Mouse (Mus musculus) layer of hippocampus, adult 18-20 months (tissue): ENCODE results near the gene Tent4b. TPM values are rescaled to one million over a fixed set of nuclear protein-coding genes. Genes with fewer than 3 reads are reported as not detected.

Experiments used
- DNase-seq, 2 experiments: peaks; one replicate each; pipeline ENCODE4 v3.0.0; 2022; ENCODE audit warnings: low spot score in 2 of 2
- total RNA-seq, 2 experiments: library from RNA; stranded (reverse); gene quantifications; 2 replicates each; pipeline ENCODE4 v1.2.3; 2021

Gene Tent4b
- total RNA-seq, 2 experiments from 2014 or later = 39.1 to 39.6 TPM

DNA sequence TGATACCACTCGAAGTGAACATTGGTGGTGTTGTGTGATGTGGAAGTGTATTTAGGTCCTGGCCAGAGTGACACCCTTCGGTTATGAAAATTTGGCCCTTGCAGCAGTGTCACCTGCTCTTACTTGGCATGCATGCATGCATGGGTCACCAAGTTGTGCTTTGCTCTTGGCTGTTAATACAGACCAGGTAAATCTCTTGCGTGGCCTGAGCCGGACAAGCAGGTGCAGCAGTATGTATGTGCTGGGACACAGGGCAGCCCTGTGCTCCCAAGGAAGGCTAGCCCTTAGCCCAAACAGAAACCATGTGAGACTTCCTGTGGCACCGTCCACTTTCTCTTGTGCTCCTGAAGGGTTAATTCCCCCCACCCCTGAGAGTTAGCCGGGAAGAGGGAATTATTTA lies 28.8 kb downstream of the Tent4b start:
- DNase-seq = no peak

DNA sequence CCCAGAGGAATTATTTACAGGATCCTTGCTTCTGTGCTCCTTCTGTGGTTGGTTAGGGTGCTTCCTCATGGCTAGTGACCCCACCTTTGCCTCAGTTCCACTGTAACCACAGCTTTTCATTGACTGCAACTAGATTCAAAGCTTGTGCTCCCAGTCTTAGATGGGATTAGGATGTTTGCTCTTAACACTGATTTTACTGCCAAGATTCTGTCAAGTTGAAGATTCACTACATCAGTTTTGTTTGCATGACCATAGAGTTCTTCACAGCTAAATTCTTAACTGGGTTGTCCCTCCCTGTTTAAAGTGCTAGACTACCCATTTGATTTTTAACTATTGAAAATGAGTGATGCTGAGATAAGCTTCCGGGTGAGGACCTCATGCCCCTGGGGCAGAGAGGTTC lies 29.3 kb downstream of the Tent4b start:
- DNase-seq = no peak

DNA sequence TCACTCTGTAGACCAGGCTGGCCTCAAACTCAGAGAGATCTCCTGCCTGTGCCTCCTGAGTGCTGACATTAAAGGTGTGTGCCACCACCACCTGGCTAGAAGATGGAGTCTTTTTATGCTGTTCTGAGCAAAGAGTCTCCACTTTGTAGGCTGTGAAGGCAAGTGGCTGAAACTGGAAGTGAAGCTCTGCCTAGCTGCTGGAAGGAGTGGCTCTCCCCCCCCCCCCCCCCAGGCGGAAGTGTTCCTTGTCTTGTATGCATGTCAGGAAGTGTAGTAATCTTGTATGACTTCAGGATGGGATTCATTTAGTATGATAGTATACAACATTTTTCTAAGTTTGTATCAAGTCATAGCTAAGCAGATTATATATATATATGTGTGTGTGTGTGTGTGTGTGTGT lies 29.8 kb downstream of the Tent4b start:
- no peak for DNase-seq

DNA sequence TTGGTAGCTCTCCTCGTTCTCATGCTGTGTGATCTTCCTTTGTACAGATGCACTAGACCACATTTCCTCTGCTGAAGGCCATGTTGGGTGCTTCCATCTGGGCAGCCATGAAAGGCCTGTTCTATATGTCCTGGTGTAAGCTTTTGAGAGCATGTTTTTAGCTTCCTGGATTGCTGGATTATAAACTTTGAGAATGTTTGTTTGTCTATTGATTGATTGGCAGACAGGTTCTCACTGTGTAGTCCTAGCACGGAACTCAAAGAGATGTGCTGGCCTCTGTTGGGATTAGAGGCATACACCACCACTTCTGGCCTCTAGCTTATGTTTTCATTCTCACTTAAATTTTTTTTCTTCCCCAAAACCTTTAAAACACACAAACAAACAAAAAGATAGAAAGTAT lies 37.7 kb downstream of the Tent4b start:
- DNase-seq = no peak

DNA sequence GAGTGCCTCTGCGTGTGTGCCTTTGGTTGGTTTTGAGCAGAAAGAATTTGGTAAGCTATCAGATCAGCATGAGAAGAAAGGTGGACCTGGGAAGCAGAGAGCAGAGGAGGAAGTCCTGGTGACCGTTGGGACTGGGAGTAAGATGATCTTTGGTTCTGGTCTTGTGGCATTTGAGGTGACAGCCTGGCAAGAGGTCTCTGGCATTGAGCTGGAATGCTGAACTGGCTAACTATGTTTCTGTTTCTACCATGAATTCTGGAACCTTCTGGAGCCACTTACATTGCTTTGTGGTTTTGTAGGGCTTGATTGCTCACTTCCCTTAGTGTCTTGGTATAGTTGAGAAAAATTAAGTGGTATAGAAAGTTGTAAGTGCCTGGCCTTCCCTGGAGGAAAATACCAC lies 38.6 kb downstream of the Tent4b start:
- no peak for DNase-seq

DNA sequence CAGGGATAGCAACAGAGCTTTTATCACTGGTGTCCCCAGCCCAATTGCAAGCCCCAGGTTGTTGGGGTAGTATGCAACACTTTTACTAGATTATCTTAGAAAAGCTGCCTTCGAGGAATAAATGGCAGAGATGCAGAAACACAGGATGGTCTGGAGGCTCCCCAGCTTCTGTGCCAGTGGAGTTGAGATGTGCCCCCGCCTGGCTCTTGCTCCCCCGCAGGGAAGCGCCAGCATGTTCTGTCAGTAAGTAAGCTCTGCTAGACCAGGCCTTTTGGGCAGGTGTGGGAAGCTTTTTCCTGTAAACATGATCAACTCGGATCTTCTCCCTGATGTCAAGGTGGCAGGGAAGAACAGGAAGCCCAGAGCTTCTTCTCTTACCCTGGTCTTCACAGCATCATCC lies 40.3 kb downstream of the Tent4b start:
- DNase-seq = peak in 1 of 2 experiments; percentile 23

DNA sequence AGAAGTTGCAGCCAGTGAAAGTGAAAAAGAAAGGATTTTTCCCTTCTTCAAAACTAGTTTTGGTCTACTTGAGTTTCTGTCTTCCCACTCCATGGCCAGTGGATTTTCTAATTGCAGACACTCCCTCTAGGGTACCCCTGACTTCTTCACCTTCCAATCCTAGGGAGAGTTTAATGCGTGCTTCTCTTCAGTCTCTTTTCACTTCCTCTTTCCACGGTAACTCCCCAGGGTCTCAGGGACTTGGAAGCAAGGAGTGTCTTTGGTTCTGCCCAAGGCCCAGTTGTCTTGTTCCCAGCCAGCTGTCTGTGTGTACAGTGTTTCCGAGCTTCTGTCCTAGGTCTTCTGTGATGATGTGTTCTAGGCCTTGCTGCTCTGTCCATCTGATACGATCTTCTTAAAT lies 42.9 kb downstream of the Tent4b start:
- DNase-seq = no peak

DNA sequence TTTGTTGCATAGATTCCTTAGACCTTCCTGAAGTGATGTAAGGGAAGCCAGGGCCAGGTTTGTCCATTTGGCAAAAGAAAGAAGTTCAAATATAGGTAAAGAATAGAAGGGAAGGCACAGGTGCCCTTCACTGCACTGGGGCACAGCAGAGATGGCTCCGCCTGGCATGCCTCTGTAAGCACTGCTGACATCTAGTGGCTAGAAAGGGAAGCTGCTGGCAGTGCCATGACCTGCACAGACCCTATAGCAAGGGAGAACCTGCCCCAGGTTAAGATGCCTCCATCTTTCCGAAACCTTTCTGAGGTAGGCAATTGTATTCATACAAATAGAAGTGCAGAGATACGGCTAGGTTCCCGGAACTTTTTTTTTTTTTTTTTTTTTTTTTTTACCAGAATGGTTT lies 45.3 kb downstream of the Tent4b start:
- peak in 1 of 2 experiments; percentile 75 for DNase-seq

DNA sequence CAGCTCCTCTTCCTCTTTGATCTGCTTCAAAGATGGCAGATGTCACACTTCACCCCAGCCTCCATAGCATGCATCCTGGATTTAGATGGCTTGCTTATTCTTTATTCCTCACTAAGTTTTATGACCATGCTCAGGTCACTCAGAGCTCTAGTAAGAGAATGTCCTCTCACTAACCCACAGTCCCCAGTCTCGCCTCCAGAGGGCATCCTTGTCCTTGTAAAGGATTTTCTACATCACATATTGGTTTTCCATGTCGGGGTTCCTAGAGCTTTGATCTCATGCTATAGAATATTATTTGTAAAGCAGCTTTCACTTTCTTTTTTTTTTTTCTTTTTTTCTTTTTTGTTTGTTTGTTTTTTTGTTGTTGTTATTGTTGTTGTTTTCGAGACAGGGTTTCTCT lies 53.8 kb downstream of the Tent4b start:
- no peak for DNase-seq

DNA sequence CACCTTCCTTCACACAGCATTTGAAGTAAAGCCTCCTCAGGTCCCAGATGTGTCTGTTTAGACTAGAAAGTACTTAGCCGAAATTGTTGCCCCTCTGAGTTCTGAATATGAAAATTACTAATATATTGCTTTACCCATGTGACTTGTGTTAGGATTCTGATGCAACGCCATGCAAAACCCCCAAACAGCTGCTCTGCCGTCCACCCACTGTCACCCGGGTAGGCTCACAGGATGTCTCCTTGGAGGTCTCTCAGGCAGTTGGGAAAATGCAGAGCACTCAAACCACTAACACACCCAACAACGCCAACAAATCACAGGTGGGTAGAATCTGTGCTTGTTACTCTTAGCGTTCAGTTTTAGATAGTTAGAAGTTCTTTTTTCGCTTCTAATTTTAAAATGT lies 55.9 kb downstream of the Tent4b start:
- no peak for DNase-seq

DNA sequence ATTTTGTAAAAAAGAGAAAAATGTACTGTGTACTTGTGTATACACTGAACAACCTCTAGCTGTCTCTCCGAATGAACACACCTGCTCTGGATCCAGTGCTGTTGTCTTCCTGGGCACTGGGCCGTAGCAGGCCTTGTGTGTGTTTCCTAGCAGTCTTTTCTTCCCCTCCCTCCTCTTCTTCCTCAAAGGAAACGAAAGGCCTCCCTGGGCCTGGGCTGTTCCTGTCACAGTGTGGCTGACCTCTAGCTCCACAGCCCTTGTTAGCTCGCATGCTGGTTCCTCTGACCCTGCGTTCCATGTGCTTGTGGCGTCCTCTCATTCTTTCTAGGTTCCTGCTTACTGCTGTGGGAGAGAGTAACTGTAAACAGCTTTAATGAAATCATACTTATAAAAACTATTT lies 59.0 kb downstream of the Tent4b start:
- DNase-seq = no peak

DNA sequence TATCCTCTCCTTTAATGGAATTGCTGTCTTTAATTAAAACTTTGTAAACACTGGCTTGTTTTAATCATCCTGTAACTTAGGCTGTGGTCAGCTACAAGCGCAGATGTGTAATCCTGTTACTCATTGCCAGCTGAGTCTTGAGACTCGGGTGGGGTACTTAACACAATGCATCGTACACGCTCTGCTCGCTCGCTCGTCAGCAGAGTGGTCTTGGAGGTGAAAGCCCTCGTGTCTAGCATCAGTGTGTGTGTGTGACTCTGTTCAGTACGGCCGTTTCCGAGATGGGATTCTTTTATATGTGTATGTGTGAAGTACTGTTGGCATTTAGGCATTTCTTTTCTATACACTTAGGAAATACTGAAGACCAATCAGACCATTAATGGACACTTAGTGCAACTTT lies 59.5 kb downstream of the Tent4b start:
- DNase-seq = no peak

DNA sequence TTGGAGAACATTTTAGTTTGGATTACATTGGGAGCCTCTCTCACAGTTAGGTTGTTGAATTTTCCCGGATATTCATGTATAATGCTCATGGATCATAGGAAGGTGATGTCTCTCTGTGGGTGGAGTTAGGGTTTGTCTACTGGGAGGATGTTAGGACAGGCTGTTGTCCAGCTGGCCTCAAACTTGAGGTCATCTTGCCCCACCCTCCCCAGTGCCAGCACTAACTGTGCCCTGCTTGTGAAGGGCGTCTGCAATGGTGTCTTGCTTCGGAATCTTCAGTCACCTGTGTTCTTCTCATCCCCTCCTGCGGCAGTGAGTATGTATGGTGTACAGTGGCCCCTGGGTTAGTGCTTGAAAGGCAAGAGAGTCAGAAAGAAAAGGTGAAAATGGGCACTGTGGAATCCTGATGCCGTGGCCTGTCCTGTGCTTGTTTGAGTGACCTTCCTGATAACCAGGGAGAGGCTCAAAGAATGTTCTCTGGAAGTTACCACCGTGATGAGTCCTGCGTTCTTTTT lies 61.5 kb downstream of the Tent4b start:
- no peak for DNase-seq

DNA sequence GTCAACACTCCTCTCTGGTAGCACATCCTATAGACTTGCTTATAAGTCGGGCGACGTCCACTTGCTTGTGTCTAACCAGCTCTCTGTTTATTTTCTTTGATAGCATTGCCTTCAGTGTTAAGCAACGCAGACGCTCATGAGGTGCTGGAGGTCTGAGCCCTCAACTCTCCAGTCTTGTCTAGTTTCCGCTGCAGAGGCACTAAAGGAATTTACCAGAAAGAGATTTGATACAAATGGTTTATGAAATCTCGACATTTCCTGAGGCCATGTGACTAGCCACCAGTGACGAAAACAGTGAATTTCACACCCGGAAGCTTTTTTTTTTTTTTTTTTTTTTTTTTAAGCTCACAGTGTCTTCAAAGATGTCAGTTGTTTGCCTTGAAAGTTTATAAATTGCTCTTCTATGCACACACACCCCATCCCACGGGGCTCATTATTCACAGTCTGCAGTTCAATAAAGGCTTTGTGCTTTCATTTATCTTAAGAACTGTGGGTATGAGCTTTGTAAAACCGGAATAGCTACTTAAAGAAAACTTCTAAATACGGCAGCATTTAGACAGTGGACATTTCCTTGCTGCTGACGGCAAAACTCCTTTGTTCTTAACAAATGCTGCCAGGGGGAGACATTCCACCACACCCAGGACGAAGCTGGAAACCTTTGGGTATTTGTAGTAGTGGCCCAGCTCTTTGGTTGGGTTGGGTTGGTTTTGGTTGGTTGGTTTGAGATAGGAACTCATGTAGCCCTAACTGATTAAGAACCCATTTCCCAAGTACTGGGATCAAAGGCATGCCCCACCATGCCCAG lies 64.0 kb downstream of the Tent4b start:
- no peak for DNase-seq

DNA sequence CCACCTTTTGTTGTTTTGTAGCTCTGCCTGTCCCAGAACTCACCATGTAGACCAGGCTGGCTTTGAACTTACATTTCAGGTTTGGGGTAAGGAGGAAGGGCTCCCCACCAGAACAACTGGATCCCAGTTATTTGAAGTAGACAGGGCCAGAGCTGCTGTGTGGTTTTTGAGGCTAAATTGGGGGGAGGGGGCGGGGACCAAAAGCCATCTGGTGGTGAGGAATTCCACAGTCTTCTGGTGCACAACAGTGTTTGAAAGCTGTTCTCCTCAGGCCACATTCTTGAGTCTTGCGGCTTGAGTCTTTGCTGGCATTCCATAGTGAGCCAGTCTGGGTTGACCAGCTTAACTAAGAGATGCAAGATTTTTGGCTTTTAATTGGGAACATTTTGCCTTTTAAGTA lies 66.5 kb downstream of the Tent4b start:
- no peak for DNase-seq

DNA sequence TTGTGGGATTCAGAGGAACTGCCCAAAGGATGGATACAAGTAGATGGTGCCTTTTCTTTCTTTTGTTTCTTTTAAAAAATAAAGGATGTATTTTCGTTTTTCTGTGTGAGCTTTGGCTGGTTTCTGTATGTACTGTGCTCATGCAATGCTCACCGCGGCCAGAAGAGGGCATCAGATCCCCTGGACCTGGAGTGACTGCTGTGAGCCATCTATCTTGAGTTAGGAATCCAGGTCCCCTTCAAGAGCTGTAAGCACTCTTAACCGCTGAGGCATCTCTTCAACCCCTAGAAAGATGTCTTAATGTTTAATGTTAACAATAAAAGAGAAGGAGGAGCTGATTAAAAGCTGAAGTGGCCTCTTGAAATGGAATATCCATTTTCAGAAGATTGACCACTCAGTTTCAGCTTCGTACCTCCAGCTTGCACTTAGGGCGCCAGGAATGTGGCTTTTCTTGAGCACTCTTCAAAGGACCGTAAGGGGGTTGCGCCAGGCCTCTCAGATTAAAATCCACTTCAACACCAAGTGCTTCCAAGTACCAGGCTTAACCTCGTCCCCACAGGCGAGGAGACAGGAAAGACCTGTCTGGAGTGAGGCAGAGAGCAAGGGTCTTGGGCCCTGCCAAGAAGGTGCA lies 67.3 kb downstream of the Tent4b start:
- DNase-seq = peak; percentile 69 to 91

DNA sequence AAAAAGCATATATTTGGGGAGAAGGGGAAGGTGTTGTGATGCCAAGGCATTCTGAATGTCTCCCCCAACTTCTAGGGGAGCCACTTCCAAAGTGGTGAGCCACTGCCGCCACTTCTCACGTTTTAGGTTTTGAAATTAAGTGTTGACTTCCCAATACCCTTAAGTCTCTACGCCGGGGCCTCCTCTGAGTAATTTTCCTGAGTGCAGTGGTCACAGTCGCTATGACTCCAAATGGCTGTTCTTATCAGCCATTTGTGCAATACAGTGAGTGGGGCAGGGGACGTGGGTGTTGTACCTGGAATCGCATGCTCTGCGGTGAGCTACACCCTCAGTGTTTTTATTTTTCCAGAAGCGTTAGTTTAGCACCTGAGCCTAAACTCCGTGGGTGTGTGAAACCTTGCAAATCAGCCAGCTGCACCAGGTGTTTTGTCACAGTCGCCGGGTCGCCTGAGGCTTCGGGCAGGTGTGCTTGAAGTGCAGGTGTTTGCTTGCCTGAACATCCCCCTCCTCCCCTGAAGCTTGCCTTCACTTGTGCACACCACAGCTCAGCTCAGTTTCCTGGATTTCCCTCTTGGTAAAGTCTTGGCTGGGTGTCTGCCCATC lies 67.9 kb downstream of the Tent4b start:
- DNase-seq = no peak

DNA sequence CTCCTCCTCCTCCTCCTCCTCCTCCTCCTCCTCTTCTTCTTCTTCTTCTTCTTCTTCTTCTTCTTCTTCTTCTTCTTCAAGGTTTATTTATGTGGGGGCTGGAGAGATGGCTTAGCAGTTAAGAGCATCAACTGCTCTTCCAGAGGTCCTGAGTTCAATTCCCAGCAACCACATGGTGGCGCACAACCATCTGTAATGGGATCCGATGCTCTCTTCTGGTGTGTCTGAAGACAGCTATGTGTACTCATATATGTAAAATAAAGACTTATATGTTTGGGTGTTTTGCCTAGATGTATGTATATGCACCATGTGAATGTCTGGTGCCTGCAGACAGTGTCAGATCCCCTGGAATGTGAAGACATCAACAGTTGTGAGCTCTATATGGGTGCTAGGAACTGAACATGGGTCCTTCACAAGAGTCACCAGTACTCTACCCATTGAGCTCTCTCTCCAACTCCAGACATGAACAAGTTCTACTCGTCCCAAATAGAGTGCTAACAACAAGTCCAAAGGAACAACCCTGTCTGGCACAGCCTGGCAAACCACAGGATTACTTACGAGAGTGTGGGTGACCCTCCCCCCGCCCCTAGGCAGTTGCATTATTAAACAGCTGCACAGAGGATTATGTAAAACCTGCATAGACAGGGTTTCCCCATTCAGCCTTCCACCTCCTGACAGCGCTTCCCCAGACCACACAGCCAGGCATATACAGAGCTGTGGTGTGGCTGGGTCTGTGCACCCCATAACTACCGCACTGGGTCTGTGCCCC lies 70.3 kb downstream of the Tent4b start:
- no peak for DNase-seq

DNA sequence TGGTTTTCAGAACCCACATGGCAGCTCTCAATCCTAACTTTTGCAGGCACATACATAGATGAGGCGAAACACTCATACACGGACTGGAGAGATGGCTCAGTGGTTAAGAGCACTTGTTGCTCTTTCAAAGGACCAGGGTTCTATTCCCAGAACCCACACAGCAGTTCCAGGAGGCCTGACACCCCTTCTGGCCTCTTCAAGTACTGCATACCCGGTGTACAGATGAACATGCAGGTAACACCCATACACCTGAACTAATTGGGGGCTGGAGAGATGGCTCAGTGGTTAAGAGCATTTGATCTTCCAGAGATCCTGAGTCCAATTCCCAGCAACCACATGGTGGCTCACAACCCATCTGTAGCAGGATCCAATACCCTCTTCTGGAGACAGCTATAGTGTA lies 71.1 kb downstream of the Tent4b start:
- no peak for DNase-seq

DNA sequence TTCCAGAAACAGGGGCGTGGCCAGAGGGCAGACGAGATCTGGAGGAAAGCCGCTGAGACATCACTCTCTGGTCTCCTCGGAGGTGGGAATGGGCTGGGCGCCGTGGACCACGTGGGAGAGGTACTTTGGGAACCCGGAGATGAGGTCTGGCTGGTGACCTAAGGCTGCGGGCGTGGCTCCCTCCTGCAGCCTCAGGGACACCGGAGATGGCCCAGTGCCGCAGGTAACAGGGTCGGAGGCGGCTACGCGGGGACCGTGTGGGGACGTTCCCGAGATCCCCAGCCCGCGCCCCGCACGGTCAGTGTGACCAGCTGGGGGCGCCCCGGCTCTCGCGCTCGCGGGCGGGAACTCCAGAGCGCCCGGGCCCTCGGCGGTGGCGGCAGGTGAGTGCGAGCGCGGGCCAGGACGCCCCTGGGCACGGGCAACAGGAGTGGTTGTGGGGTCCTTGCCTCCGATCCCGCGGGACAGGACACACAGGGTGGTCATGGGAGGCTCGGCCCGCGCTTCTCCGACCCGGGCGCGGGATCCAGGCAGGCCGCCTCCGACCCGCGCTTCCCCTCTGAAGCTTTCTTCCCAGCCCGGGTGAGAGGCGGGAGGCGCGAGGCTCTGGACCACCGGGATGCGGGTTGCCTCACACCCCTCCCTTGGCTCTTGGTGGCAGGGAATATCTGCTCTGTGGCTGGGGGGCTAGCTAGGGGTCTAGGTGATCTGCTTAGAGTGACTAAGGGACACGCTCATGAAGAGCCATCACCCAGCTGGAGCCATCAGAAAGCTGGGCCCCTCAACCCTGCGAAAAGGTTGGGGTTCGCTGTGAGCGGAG lies 73.4 kb downstream of the Tent4b start, which contains the start of gene Adcy7:
Gene Adcy7, plus strand, starts transcription at position 173 of the 820 bp plus-strand sequence.
- no peak for DNase-seq

DNA sequence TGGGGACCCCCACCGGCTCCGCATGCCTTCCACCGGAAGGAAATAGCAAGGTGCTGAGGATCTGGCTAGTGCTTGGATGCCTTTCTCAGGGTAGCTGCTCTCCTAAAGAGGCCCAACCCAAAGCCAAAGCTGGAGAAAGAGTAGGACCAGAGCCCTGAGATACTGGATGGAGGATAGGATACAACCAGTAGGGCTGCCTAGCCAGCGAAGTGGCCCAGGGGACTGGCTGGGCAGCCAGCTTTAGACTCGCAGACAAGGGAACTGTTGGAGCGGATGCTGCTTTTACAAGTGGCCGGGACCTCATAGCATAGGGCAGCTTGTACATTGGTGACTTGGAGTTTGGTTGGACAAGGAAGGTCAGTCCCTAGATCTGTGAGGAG lies 74.0 kb downstream of the Tent4b start:
- no peak for DNase-seq
